Comparison of ENCODE assay signal across 24 mouse cellular contexts in genomic region chr9:34476206-34476605, GRCm38 (mm10). TPM values are rescaled to one million over a fixed set of nuclear protein-coding genes. Genes with fewer than 3 reads are reported as not detected.
A peak's percentile ranks its signal among the peaks of the same experiment; 100 is the strongest.
DNase-seq lines count a peak whose midpoint lies in the region; ATAC-seq and TF ChIP-seq lines count a peak whose summit lies in the region.
"Had no signal": no experiment of that assay in that cellular context is flagged by ENCODE, and none has a peak within 500 bp of the region (broad histone marks: within the 10 kb centered on the region; RNA-seq: fewer than 3 reads in every experiment).

No protein-coding gene starts in this region.

- H3K4me2 ChIP-seq in embryonic facial prominence, embryonic 14.5 days (ENCODE audit: low read depth, low read length) = no peak overlapping the region
- no peak overlapping the region for H3K4me2 ChIP-seq in kidney, postnatal 0 days (ENCODE audit: low read length)
- H3K4me2 ChIP-seq: embryonic facial prominence, embryonic 12.5 days; forebrain, embryonic 12.5 days; forebrain, embryonic 15.5 days; heart, embryonic 11.5 days; hindbrain, embryonic 13.5 days; intestine, embryonic 15.5 days had no signal

- ATAC-seq in embryonic facial prominence, embryonic 14.5 days (ENCODE audit: low read depth) = no peak; the same call in 1 of the 2 replicates
- no peak for ATAC-seq in kidney, postnatal 0 days (replicated peaks; ENCODE audit: low FRiP score, low read depth)
- ATAC-seq: CD4-positive, CD25-positive, alpha-beta regulatory T cell, adult 4 months; forebrain, embryonic 15.5 days; hindbrain, embryonic 16.5 days; intestine, embryonic 15.5 days had no signal

- H3K79me2 ChIP-seq in C2C12 (ENCODE audit: control insufficient read depth, insufficient read depth) = no peaks in the 10 kb centered on the region

- H3ac ChIP-seq in C2C12 (ENCODE audit: control insufficient read depth, insufficient read length, low read depth) = peak overlapping the region; percentile 15

- no peaks in the 10 kb centered on the region for H3K27me3 ChIP-seq in embryonic facial prominence, embryonic 14.5 days (replicated peaks; ENCODE audit: control insufficient read depth, insufficient read depth, low read length)
- H3K27me3 ChIP-seq in embryonic facial prominence, embryonic 10.5 days (replicated peaks; ENCODE audit: low read depth, poor library complexity, severe bottlenecking) = no peaks in the 10 kb centered on the region
- H3K27me3 ChIP-seq in kidney, postnatal 0 days (ENCODE audit: insufficient read depth, low read length) = no peaks in the 10 kb centered on the region
- H3K27me3 ChIP-seq in C2C12 (ENCODE audit: control insufficient read depth, insufficient read depth, insufficient read length) = no peaks in the 10 kb centered on the region
- H3K27me3 ChIP-seq: embryonic facial prominence, embryonic 12.5 days; forebrain, embryonic 12.5 days; forebrain, embryonic 15.5 days; hindbrain, embryonic 13.5 days; intestine, embryonic 15.5 days had no signal

- no peak overlapping the region for H3K4me3 ChIP-seq in embryonic facial prominence, embryonic 14.5 days (ENCODE audit: low read depth, low read length)
- H3K4me3 ChIP-seq in embryonic facial prominence, embryonic 10.5 days = no peak overlapping the region
- no peak overlapping the region for H3K4me3 ChIP-seq in kidney, postnatal 0 days (replicated peaks; ENCODE audit: low read depth, low read length)
- H3K4me3 ChIP-seq in C2C12 (ENCODE audit: insufficient read depth, poor library complexity, severe bottlenecking) = no peak overlapping the region
- H3K4me3 ChIP-seq: embryonic facial prominence, embryonic 12.5 days; erythroblast, embryonic 14.5 days; forebrain, embryonic 12.5 days; forebrain, embryonic 15.5 days; heart, adult 2 months; hindbrain, embryonic 13.5 days; intestine, embryonic 15.5 days had no signal

- 0 out of 2 replicates have a peak, but pooled peaks cover 4% of the 10 kb centered on the region for H3K4me1 ChIP-seq in embryonic facial prominence, embryonic 14.5 days (ENCODE audit: control insufficient read depth, insufficient read depth, low read length)
- H3K4me1 ChIP-seq in embryonic facial prominence, embryonic 10.5 days = peaks cover 7% of the 10 kb centered on the region
- no peaks in the 10 kb centered on the region for H3K4me1 ChIP-seq in kidney, postnatal 0 days (replicated peaks; ENCODE audit: insufficient read depth, low read length)
- H3K4me1 ChIP-seq: forebrain, embryonic 12.5 days; forebrain, embryonic 15.5 days; hindbrain, embryonic 13.5 days; intestine, embryonic 15.5 days had no signal

- WGBS in embryonic facial prominence, embryonic 14.5 days = 32% methylated on average over 5 of the region's 5 CpGs
- 45% methylated on average over 5 of the region's 5 CpGs for WGBS in embryonic facial prominence, embryonic 10.5 days
- 15% methylated on average over 5 of the region's 5 CpGs for WGBS in kidney, postnatal 0 days

- H3K9me3 ChIP-seq in embryonic facial prominence, embryonic 14.5 days (ENCODE audit: control insufficient read depth, low read length) = no peaks in the 10 kb centered on the region
- no peaks in the 10 kb centered on the region for H3K9me3 ChIP-seq in embryonic facial prominence, embryonic 10.5 days
- H3K9me3 ChIP-seq in kidney, postnatal 0 days (replicated peaks; ENCODE audit: low read length) = no peaks in the 10 kb centered on the region
- H3K9me3 ChIP-seq: embryonic facial prominence, embryonic 12.5 days; forebrain, embryonic 12.5 days; forebrain, embryonic 15.5 days; hindbrain, embryonic 13.5 days; intestine, embryonic 15.5 days had no signal

- H3K36me3 ChIP-seq in embryonic facial prominence, embryonic 14.5 days (ENCODE audit: control insufficient read depth, insufficient read depth, low read length) = no peaks in the 10 kb centered on the region
- no peaks in the 10 kb centered on the region for H3K36me3 ChIP-seq in embryonic facial prominence, embryonic 10.5 days (replicated peaks)
- H3K36me3 ChIP-seq in kidney, postnatal 0 days (ENCODE audit: insufficient read depth, low read length) = no peaks in the 10 kb centered on the region
- no peaks in the 10 kb centered on the region for H3K36me3 ChIP-seq in C2C12 (ENCODE audit: control insufficient read depth, insufficient read depth)
- H3K36me3 ChIP-seq: embryonic facial prominence, embryonic 12.5 days; forebrain, embryonic 12.5 days; forebrain, embryonic 15.5 days; hindbrain, embryonic 13.5 days; intestine, embryonic 15.5 days had no signal

- no peaks in the 10 kb centered on the region for H3K79me3 ChIP-seq in C2C12 (ENCODE audit: low read depth)

- no peak overlapping the region for H3K27ac ChIP-seq in embryonic facial prominence, embryonic 14.5 days (replicated peaks; ENCODE audit: low read depth, low read length)
- H3K27ac ChIP-seq in embryonic facial prominence, embryonic 10.5 days (replicated peaks) = no peak overlapping the region
- H3K27ac ChIP-seq in kidney, postnatal 0 days = no peak overlapping the region
- H3K27ac ChIP-seq: embryonic facial prominence, embryonic 12.5 days; forebrain, embryonic 12.5 days; forebrain, embryonic 15.5 days; heart, adult 2 months; hindbrain, embryonic 13.5 days; intestine, embryonic 15.5 days had no signal

- TF ChIP-seq CTCF in kidney, postnatal 0 days (IDR thresholded peaks at IDR 0.05; ENCODE audit: low read depth) = no peak
- no peak for TF ChIP-seq CTCF in C2C12 (IDR thresholded peaks at IDR 0.05; ENCODE audit: control insufficient read depth, insufficient read depth, insufficient read length)

- DNase-seq in adrenal gland, adult 2 months = peak; percentile 43
- no peak for DNase-seq in adrenal gland, adult 18-20 months (ENCODE audit: low spot score in 2 of 2)
- peak; percentile 45 for DNase-seq in embryonic facial prominence, embryonic 14.5 days (ENCODE audit: low spot score)
- DNase-seq in embryonic facial prominence, embryonic 10.5 days (ENCODE audit: low spot score) = no peak
- peak; percentile 59 for DNase-seq in kidney, postnatal 0 days (ENCODE audit: low spot score)
- DNase-seq in kidney, adult 11 months = no peak
- DNase-seq: B cell, adult 2 months; cerebellum, adult 18-20 months; cerebellum, adult 9-10 months; cerebellum, postnatal 14 days; gastrocnemius, postnatal 25 days; heart, adult 2 months; kidney, adult 18-20 months had no signal

- no peak overlapping the region for H3K9ac ChIP-seq in embryonic facial prominence, embryonic 14.5 days (ENCODE audit: low read depth, low read length)
- H3K9ac ChIP-seq in kidney, postnatal 0 days (ENCODE audit: low read depth, low read length) = no peak overlapping the region
- H3K9ac ChIP-seq: embryonic facial prominence, embryonic 12.5 days; forebrain, embryonic 12.5 days; forebrain, embryonic 15.5 days; hindbrain, embryonic 13.5 days; intestine, embryonic 15.5 days had no signal

TF ChIP-seq in C2C12, 6 proteins besides CTCF, POLR2A, EP300 and RAD21:
- no peak for TF ChIP-seq MAX (IDR thresholded peaks at IDR 0.05)
- no peak for TF ChIP-seq MYOD1 (IDR thresholded peaks at IDR 0.05; ENCODE audit: control insufficient read depth, insufficient read length, low read depth)
- no peak for TF ChIP-seq FOSL1 (IDR thresholded peaks at IDR 0.05; ENCODE audit: insufficient read depth, low read length, poor library complexity, severe bottlenecking)
- TF ChIP-seq MYOG (IDR thresholded peaks at IDR 0.05; ENCODE audit: control insufficient read depth, extremely low read depth, insufficient read length) = no peak
- TF ChIP-seq CEBPB (IDR thresholded peaks at IDR 0.05; ENCODE audit: low read depth) = no peak
- no peak for TF ChIP-seq USF1 (IDR thresholded peaks at IDR 0.05; ENCODE audit: low read depth)

RNA-seq across cellular contexts. Expression of gene Kirrel3, which starts 9.5 kb away (rescaled TPM):
- total RNA-seq in adrenal gland, adult 2 months (2021) = under 1 TPM; 0.35 to 0.48 TPM
- polyA plus RNA-seq in adrenal gland, adult 2 months (2012; rRNA removed) = 0.41 and 0.85 TPM in 2 replicates
- total RNA-seq in adrenal gland, adult 18-20 months (2021) = under 1 TPM; 0.50 to 0.61 TPM
- 6.9 and 9.3 TPM in 2 replicates for polyA plus RNA-seq in embryonic facial prominence, embryonic 14.5 days (2014; fragmentation: Nextera tagmentation; extraction: Ambion mirVana)
- 2.3 and 2.8 TPM in 2 replicates for polyA plus RNA-seq in embryonic facial prominence, embryonic 10.5 days (2016; fragmentation: Nextera tagmentation; extraction: Ambion mirVana)
- polyA plus RNA-seq in kidney, postnatal 0 days (2015; fragmentation: Nextera tagmentation; extraction: Ambion mirVana) = 0.82 and 1.3 TPM in 2 replicates
- polyA plus RNA-seq in C2C12 (2012; fragmentation: generic; extraction: Trizol) = 5.2 TPM
- total RNA-seq: MEL had no signal
- polyA plus RNA-seq: erythroblast, embryonic 14.5 days had no signal

Comparison
In these comparisons a context has a peak if more than half of its experiments do, and no peak if none do; other contexts are left out.
1. DNase-seq: peak in adrenal gland, adult 2 months (single experiment), embryonic facial prominence, embryonic 14.5 days (single experiment) and kidney, postnatal 0 days (single experiment); none in adrenal gland, adult 18-20 months (0 of 2), embryonic facial prominence, embryonic 10.5 days (single experiment) and kidney, adult 11 months (single experiment).